Mouse (Mus musculus) embryonic facial prominence, embryonic 13.5 days (tissue): ENCODE data around the gene D130043K22Rik. TPM values are rescaled to one million over a fixed set of nuclear protein-coding genes. Genes with fewer than 3 reads are reported as not detected.

ENCODE experiments used
- ATAC-seq: fragments of 200-750 bp; cut with Nextera tagmentation; 2 replicates; pipeline ENCODE4 v1.8.0; 2017; ENCODE audit warnings: low read depth; ENCODE audit not compliant: insufficient number of reproducible peaks, insufficient read depth, low FRiP score, low TSS enrichment
- H3K27ac ChIP-seq: fragments of 300-500 bp; sonication (generic); 2 replicates; pipeline ENCODE4 v1.5.1; 2015; ENCODE audit warnings: moderate library complexity, mild to moderate bottlenecking, inconsistent platforms
- H3K27me3 ChIP-seq: fragments of 300-500 bp; sonication (generic); 2 replicates; pipeline ENCODE4 v1.6.1; 2015; ENCODE audit warnings: mild to moderate bottlenecking, inconsistent platforms
- H3K36me3 ChIP-seq: fragments of 300-500 bp; sonication (generic); 2 replicates; pipeline ENCODE4 v1.6.1; 2015; ENCODE audit warnings: mild to moderate bottlenecking, inconsistent platforms
- H3K4me1 ChIP-seq: fragments of 300-500 bp; sonication (generic); 2 replicates; pipeline ENCODE4 v1.6.1; 2015; ENCODE audit warnings: inconsistent platforms
- H3K4me2 ChIP-seq: fragments of 300-500 bp; sonication (generic); 2 replicates; pipeline ENCODE4 v1.6.1; 2015; ENCODE audit warnings: moderate library complexity, mild to moderate bottlenecking, inconsistent platforms
- H3K4me3 ChIP-seq: fragments of 300-500 bp; sonication (generic); 2 replicates; pipeline ENCODE4 v1.5.1; 2015; ENCODE audit warnings: mild to moderate bottlenecking, inconsistent platforms
- H3K9ac ChIP-seq: fragments of 300-500 bp; sonication (generic); 2 replicates; pipeline ENCODE4 v1.6.1; 2015; ENCODE audit warnings: mild to moderate bottlenecking, inconsistent platforms
- H3K9me3 ChIP-seq: fragments of 300-500 bp; sonication (generic); 2 replicates; pipeline ENCODE4 v1.6.1; 2016; ENCODE audit warnings: inconsistent platforms
- WGBS: fragments of 180-500 bp; shearing (Covaris S2); methylation state at CpG from one replicate; pipeline ENCODE4 v1.1.7; 2015; ENCODE audit warnings: mixed read lengths; 5-methylcytosine and 5-hydroxymethylcytosine counted together
- polyA plus RNA-seq: library from polyadenylated mRNA; unstranded; fragments of >200 nt; fragmentation: Nextera tagmentation; extraction: Ambion mirVana; gene quantifications from 2 replicates; pipeline ENCODE4 v1.2.1, GENCODE M21; 2015

Gene D130043K22Rik
- polyA plus RNA-seq, 1 experiment from 2014 or later = 0.22 TPM

GRCm38 (mm10) chr13:24867789-24868188, 22.9 kb downstream of the D130043K22Rik start:
- no peak overlapping the region for H3K9ac ChIP-seq
- H3K27ac ChIP-seq = no peak overlapping the region
- WGBS = 87% methylated on average over 10 of the region's 10 CpGs
- H3K27me3 ChIP-seq = no peaks in the 10 kb centered on the region
- H3K9me3 ChIP-seq = no peaks in the 10 kb centered on the region
- H3K4me2 ChIP-seq = no peak overlapping the region
- no peaks in the 10 kb centered on the region for H3K36me3 ChIP-seq
- no peak overlapping the region for H3K4me3 ChIP-seq
- H3K4me1 ChIP-seq = no peaks in the 10 kb centered on the region
- no peak for ATAC-seq

- no peaks in the 10 kb centered on the region for H3K9me3 ChIP-seq
- no peak overlapping the region for H3K4me2 ChIP-seq
- H3K4me1 ChIP-seq = no peaks in the 10 kb centered on the region
- no peaks in the 10 kb centered on the region for H3K36me3 ChIP-seq
- ATAC-seq = no peak
- H3K27ac ChIP-seq = no peak overlapping the region
- no peak overlapping the region for H3K9ac ChIP-seq
- H3K27me3 ChIP-seq = no peaks in the 10 kb centered on the region
- WGBS = 88% methylated on average over 7 of the region's 7 CpGs
- no peak overlapping the region for H3K4me3 ChIP-seq
These were observed 23.3 kb downstream of the D130043K22Rik start for GRCm38 (mm10) chr13:24868233-24868632.

GRCm38 (mm10) chr13:24879359-24880040, 34.6 kb downstream of the D130043K22Rik start:
- WGBS = 91% methylated on average over 15 of the region's 15 CpGs
- no peaks in the 10 kb centered on the region for H3K4me1 ChIP-seq
- no peaks in the 10 kb centered on the region for H3K9me3 ChIP-seq
- H3K27ac ChIP-seq = no peak overlapping the region
- no peak for ATAC-seq
- H3K4me3 ChIP-seq = no peak overlapping the region
- no peaks in the 10 kb centered on the region for H3K36me3 ChIP-seq
- no peak overlapping the region for H3K9ac ChIP-seq
- no peaks in the 10 kb centered on the region for H3K27me3 ChIP-seq
- no peak overlapping the region for H3K4me2 ChIP-seq

- Histone ChIP-seq H3K4me3 (no peak overlapping the region), H3K36me3 (no peaks in the 10 kb centered on the region), H3K27me3 (no peaks in the 10 kb centered on the region), H3K27ac (no peak overlapping the region), H3K9ac (no peak overlapping the region), H3K4me2 (no peak overlapping the region), H3K4me1 (no peaks in the 10 kb centered on the region), H3K9me3 (no peaks in the 10 kb centered on the region)
- no peak for ATAC-seq
- 91% methylated on average over 6 of the region's 6 CpGs for WGBS
These were observed 35.3 kb downstream of the D130043K22Rik start for GRCm38 (mm10) chr13:24880208-24880607.

- WGBS = 88% methylated on average over 5 of the region's 5 CpGs
- no peak for ATAC-seq
- H3K36me3 ChIP-seq = no peaks in the 10 kb centered on the region
These were observed 35.8 kb downstream of the D130043K22Rik start for GRCm38 (mm10) chr13:24880704-24881103.

GRCm38 (mm10) chr13:24882411-24882810, 37.5 kb downstream of the D130043K22Rik start:
- no peaks in the 10 kb centered on the region for H3K4me1 ChIP-seq
- H3K4me3 ChIP-seq = no peak overlapping the region
- H3K9ac ChIP-seq = no peak overlapping the region
- ATAC-seq = no peak
- H3K9me3 ChIP-seq = no peaks in the 10 kb centered on the region
- no peaks in the 10 kb centered on the region for H3K36me3 ChIP-seq
- WGBS = 93% methylated on average over 6 of the region's 6 CpGs
- H3K4me2 ChIP-seq = no peak overlapping the region
- no peaks in the 10 kb centered on the region for H3K27me3 ChIP-seq
- no peak overlapping the region for H3K27ac ChIP-seq

More at GRCm38 (mm10) chr13:24880704-24881103, 35.8 kb downstream of the D130043K22Rik start:
- Histone ChIP-seq H3K27ac (no peak overlapping the region), H3K9me3 (no peaks in the 10 kb centered on the region), H3K4me1 (no peaks in the 10 kb centered on the region), H3K4me2 (no peak overlapping the region), H3K9ac (no peak overlapping the region), H3K4me3 (no peak overlapping the region), H3K27me3 (no peaks in the 10 kb centered on the region)

- ATAC-seq = no peak
- Histone ChIP-seq H3K27ac (no peak overlapping the region), H3K4me1 (no peaks in the 10 kb centered on the region), H3K4me2 (no peak overlapping the region), H3K9me3 (no peaks in the 10 kb centered on the region), H3K9ac (no peak overlapping the region), H3K4me3 (no peak overlapping the region), H3K36me3 (no peaks in the 10 kb centered on the region), H3K27me3 (no peaks in the 10 kb centered on the region)
- WGBS = 67% methylated on average over 1 of the region's 1 CpGs
These were observed 44.6 kb downstream of the D130043K22Rik start for GRCm38 (mm10) chr13:24889554-24889953.

GRCm38 (mm10) chr13:24892516-24892915, 47.6 kb downstream of the D130043K22Rik start:
- Histone ChIP-seq H3K4me1 (no peaks in the 10 kb centered on the region), H3K9ac (no peak overlapping the region), H3K9me3 (no peaks in the 10 kb centered on the region), H3K4me2 (no peak overlapping the region), H3K4me3 (no peak overlapping the region), H3K27me3 (no peaks in the 10 kb centered on the region), H3K36me3 (no peaks in the 10 kb centered on the region), H3K27ac (no peak overlapping the region)
- WGBS = 86% methylated on average over 3 of the region's 3 CpGs
- no peak for ATAC-seq

- H3K4me3 ChIP-seq = no peak overlapping the region
- H3K4me2 ChIP-seq = no peak overlapping the region
- no peak overlapping the region for H3K9ac ChIP-seq
- H3K9me3 ChIP-seq = no peaks in the 10 kb centered on the region
- H3K27ac ChIP-seq = no peak overlapping the region
- no peaks in the 10 kb centered on the region for H3K4me1 ChIP-seq
- no peaks in the 10 kb centered on the region for H3K27me3 ChIP-seq
- 77% methylated on average over 2 of the region's 2 CpGs for WGBS
- no peak for ATAC-seq
- H3K36me3 ChIP-seq = no peaks in the 10 kb centered on the region
These were observed 48.9 kb downstream of the D130043K22Rik start for GRCm38 (mm10) chr13:24893880-24894279.

- no peak overlapping the region for H3K4me2 ChIP-seq
- H3K27me3 ChIP-seq = no peaks in the 10 kb centered on the region
These were observed 57.0 kb downstream of the D130043K22Rik start for GRCm38 (mm10) chr13:24901916-24902315.

GRCm38 (mm10) chr13:24903412-24903811, 58.5 kb downstream of the D130043K22Rik start:
- no peaks in the 10 kb centered on the region for H3K27me3 ChIP-seq
- H3K27ac ChIP-seq = no peak overlapping the region
- H3K9ac ChIP-seq = no peak overlapping the region
- WGBS = 78% methylated on average over 6 of the region's 6 CpGs
- no peaks in the 10 kb centered on the region for H3K9me3 ChIP-seq
- ATAC-seq = no peak
- H3K4me1 ChIP-seq = no peaks in the 10 kb centered on the region
- no peak overlapping the region for H3K4me3 ChIP-seq
- no peak overlapping the region for H3K4me2 ChIP-seq
- no peaks in the 10 kb centered on the region for H3K36me3 ChIP-seq

More at GRCm38 (mm10) chr13:24901916-24902315, 57.0 kb downstream of the D130043K22Rik start:
- Histone ChIP-seq H3K9ac (no peak overlapping the region), H3K4me3 (no peak overlapping the region), H3K36me3 (no peaks in the 10 kb centered on the region), H3K9me3 (no peaks in the 10 kb centered on the region), H3K4me1 (no peaks in the 10 kb centered on the region), H3K27ac (no peak overlapping the region)
- 86% methylated on average over 2 of the region's 2 CpGs for WGBS
- no peak for ATAC-seq

- WGBS = 92% methylated on average over 12 of the region's 12 CpGs
- Histone ChIP-seq H3K27me3 (no peaks in the 10 kb centered on the region), H3K9me3 (no peaks in the 10 kb centered on the region), H3K4me1 (no peaks in the 10 kb centered on the region), H3K4me2 (no peak overlapping the region), H3K4me3 (no peak overlapping the region), H3K36me3 (peaks cover 9% of the 10 kb centered on the region; the same call in 1 of the 2 replicates), H3K27ac (no peak overlapping the region), H3K9ac (no peak overlapping the region)
- no peak for ATAC-seq
These were observed 60.5 kb downstream of the D130043K22Rik start for GRCm38 (mm10) chr13:24905422-24905821.
